Mouse (Mus musculus): ENCODE results near the gene Gabrb3. TPM values are rescaled to one million over a fixed set of nuclear protein-coding genes. Genes with fewer than 3 reads are reported as not detected.
A peak's percentile ranks its signal among the peaks of the same experiment; 100 is the strongest.

Gene Gabrb3
- total RNA-seq (2021), result 100 to 1,000 TPM; 195 to 225 TPM

- no peak for DNase-seq
- intact Hi-C loops (cut with DNase I), result no loop called here
Measured at GRCm38 (mm10) chr7:57419392-57419791, at the start of gene Gabrb3. Gabrb3 (plus strand) TSS chr7:57419692.

GRCm38 (mm10) chr7:57384112-57384511 is 35.4 kb upstream of the Gabrb3 start:
- intact Hi-C loops (cut with DNase I), result loop anchor here (5.0 kb wide), 1 partner anchor 152 kb away; no protein-coding TSS in a partner anchor
- peak; percentile 4 for DNase-seq

- peak; percentile 74 for DNase-seq
- intact Hi-C loops (cut with DNase I), result loop anchor here (5.0 kb wide), 2 partner anchors 439 to 1094 kb away; no protein-coding TSS in a partner anchor
Measured at GRCm38 (mm10) chr7:57386517-57387340, 32.8 kb upstream of the Gabrb3 start, which contains the start of gene Gabrg3. Gabrg3 (minus strand) TSS chr7:57387188.

GRCm38 (mm10) chr7:57387341-57387654 is 32.2 kb upstream of the Gabrb3 start:
- intact Hi-C loops (cut with DNase I), result loop anchor here (5.0 kb wide), 2 partner anchors 440 to 1095 kb away; no protein-coding TSS in a partner anchor
- DNase-seq, result no peak

GRCm38 (mm10) chr7:57390046-57390445 is 29.4 kb upstream of the Gabrb3 start:
- DNase-seq, result no peak
- intact Hi-C loops (cut with DNase I), result no loop called here

GRCm38 (mm10) chr7:57393551-57393950 is 25.9 kb upstream of the Gabrb3 start:
- no peak for DNase-seq
- intact Hi-C loops (cut with DNase I), result no loop called here

GRCm38 (mm10) chr7:57411163-57411562 is 8.3 kb upstream of the Gabrb3 start:
- peak; percentile 8 for DNase-seq
- intact Hi-C loops (cut with DNase I), result no loop called here

GRCm38 (mm10) chr7:57412896-57413295 is 6.6 kb upstream of the Gabrb3 start:
- intact Hi-C loops (cut with DNase I), result no loop called here
- DNase-seq, result no peak

GRCm38 (mm10) chr7:57421044-57421443 is 1.6 kb downstream of the Gabrb3 start:
- intact Hi-C loops (cut with DNase I), result no loop called here
- no peak for DNase-seq

- DNase-seq, result no peak
- intact Hi-C loops (cut with DNase I), result no loop called here
Measured at GRCm38 (mm10) chr7:57422675-57423074, 3.2 kb downstream of the Gabrb3 start.

- intact Hi-C loops (cut with DNase I), result no loop called here
- DNase-seq, result no peak
Measured at GRCm38 (mm10) chr7:57448239-57448638, 28.7 kb downstream of the Gabrb3 start.

- intact Hi-C loops (cut with DNase I), result no loop called here
- DNase-seq, result no peak
Measured at GRCm38 (mm10) chr7:57460354-57460753, 40.9 kb downstream of the Gabrb3 start.

- intact Hi-C loops (cut with DNase I), result loop anchor here (10.0 kb wide), 1 partner anchor 527 kb away; no protein-coding TSS in a partner anchor
- DNase-seq, result no peak
Measured at GRCm38 (mm10) chr7:57471316-57471715, 51.8 kb downstream of the Gabrb3 start.

GRCm38 (mm10) chr7:57473811-57474525 is 54.5 kb downstream of the Gabrb3 start:
- intact Hi-C loops (cut with DNase I), result loop anchor here (10.0 kb wide), 1 partner anchor 529 kb away; no protein-coding TSS in a partner anchor

GRCm38 (mm10) chr7:57482896-57483295 is 63.4 kb downstream of the Gabrb3 start:
- intact Hi-C loops (cut with DNase I), result no loop called here
- no peak for DNase-seq

More at GRCm38 (mm10) chr7:57473811-57474525, 54.5 kb downstream of the Gabrb3 start:
- peak; percentile 57 for DNase-seq

- DNase-seq, result no peak
- intact Hi-C loops (cut with DNase I), result no loop called here
Measured at GRCm38 (mm10) chr7:57486907-57487306, 67.4 kb downstream of the Gabrb3 start.

GRCm38 (mm10) chr7:57491795-57492194 is 72.3 kb downstream of the Gabrb3 start:
- intact Hi-C loops (cut with DNase I), result no loop called here
- DNase-seq, result peak; percentile 25

GRCm38 (mm10) chr7:57502809-57503208 is 83.3 kb downstream of the Gabrb3 start:
- no peak for DNase-seq
- intact Hi-C loops (cut with DNase I), result no loop called here

- intact Hi-C loops (cut with DNase I), result no loop called here
- no peak for DNase-seq
Measured at GRCm38 (mm10) chr7:57508860-57509632, 89.6 kb downstream of the Gabrb3 start.

- intact Hi-C loops (cut with DNase I), result loop anchor here (5.0 kb wide), 2 partner anchors 888 to 1573 kb away; no protein-coding TSS in a partner anchor
- peak; percentile 56 for DNase-seq
Measured at GRCm38 (mm10) chr7:57509681-57510141, 90.2 kb downstream of the Gabrb3 start, which contains the start of gene Gabra5. Gabra5 (minus strand) TSS chr7:57510059.
